Mouse (Mus musculus): ENCODE results near the gene Vat1l.

DNA sequence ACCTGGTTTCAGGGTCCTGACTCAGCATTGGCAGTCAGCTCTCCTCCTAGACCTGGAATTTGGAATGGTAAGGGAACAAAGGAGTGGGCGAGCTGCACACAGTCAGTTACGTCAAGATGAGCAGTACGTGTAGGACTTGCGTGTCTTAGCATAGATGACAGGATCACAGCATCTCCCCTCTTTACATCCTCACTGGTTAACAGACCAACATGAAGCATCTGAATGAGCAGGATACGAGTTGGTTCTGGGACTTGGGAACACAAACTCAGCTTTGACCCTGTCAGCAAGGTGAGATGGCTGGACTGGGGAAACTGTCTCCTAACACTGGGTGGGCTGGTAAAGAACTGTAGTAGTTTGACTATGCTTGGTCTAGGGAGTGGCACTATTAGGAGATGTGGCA is 193.9 kb downstream of the Vat1l start:
- no peak for TF ChIP-seq CTCF (IDR thresholded peaks at IDR 0.05; ENCODE audit: control insufficient read depth, insufficient read depth, low read length)
- TF ChIP-seq POLR2A (IDR thresholded peaks at IDR 0.05; ENCODE audit: borderline replicate concordance, control insufficient read depth, low read depth, low read length): no peak
